Mouse (Mus musculus) monocyte, adult 5-6 weeks (primary cell): ENCODE results near the gene Tstd3. TPM values are rescaled to one million over a fixed set of nuclear protein-coding genes. Genes with fewer than 3 reads are reported as not detected.

Experiments
- ATAC-seq: fragments of 153-309, 156-312 bp; replicated peaks from 2 replicates; pipeline ENCODE4 v1.8.0; 2017; ENCODE audit warnings: mild to moderate bottlenecking; ENCODE audit not compliant: low TSS enrichment, insufficient number of reproducible peaks, severe bottlenecking, poor library complexity, low FRiP score
- total RNA-seq: library from RNA; stranded (forward); fragments of 200-1000, 200-491, 200-594 nt; gene quantifications from 3 replicates; pipeline ENCODE4 v1.2.3, GENCODE M21; 2017

Tstd3 gene
- total RNA-seq = 33.6 to 48.4 TPM (median 45.4 TPM) in 3 replicates

DNA sequence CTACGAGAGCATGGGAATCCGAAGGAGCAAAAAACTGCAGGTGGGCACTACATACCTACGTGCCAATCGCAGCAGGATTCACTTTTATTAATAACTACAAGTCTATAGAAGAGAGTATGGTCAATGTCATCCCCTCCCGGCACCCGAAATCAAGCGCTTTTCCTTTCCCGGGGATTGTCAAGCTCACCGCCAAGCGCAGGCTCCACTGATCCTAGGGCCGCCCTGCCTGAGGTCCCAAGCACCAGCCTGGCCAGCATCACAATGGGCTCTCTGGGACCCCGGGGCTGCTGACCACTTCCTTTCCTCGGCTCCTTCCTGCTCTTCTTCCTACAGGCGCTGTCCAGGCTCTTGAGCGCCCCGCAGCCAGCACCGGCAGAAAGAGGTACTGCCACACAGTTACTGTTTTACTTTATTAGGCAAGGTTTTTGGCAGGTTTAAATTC, at the start of gene Tstd3, which contains the start of gene Usp45:
TSS of gene Tstd3 (minus strand) at position 350 of the 442 bp plus-strand sequence.
TSS of gene Usp45 (plus strand) at position 294 of the 442 bp plus-strand sequence.
- ATAC-seq = peak; percentile 99

DNA sequence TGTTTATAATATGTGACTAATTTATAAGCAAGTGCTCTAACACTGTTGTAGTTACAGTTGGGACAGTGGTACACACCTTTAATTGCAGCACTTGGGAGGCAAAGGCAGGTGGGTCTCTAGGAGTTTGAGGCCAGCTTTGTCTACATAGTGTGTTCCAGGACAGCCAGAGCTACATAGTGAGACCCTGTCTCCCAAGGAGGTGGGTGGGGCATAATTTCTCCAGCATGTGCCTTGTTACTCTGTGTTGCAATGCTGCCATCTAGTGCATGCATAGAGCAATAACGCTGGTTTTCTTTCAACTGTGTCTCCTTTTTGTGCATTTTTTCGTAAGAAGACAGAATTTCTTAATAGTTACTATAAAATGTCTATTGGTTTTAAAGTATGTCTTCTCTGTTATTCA, 47.0 kb upstream of the Tstd3 start:
- peak; percentile 70; the same call in 1 of the 2 replicates for ATAC-seq

DNA sequence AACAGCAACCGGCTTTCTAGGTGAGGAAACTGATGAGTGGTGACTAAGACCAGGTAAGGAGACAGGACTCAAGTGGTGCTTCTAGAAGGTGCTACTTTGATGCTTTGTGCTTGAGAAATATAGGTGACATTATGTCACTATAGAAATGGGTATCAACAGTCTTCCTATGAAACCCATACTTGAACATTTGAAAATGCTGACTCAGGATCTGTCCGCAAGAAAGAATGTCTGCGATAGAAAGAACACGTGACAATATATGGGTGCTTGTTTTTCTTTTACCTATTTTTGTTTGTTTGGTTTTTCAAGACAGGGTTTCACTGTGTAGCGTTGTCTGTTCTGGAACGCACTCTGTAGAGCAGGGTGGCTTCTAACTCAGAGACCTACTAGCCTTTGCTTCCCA, 45.6 kb upstream of the Tstd3 start:
- ATAC-seq = no peak

DNA sequence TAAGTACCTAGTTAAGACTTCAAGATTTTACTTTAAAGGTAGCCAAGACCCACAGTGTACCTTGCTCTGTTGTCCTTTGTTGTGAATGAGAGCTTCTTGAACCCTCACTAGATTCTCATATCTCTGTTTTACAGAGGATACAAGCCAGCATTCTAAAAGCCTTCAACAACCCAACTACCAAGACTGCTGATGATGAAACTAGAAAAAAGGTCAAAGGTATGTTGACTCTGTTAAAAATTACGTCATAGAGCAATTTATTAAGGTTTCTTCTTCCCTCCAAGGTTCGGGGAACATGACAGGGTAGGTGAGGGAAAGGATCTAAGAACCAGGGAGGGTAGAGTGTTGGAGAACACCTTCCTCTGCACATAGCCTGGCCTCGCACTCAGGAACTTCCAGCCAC, 43.6 kb upstream of the Tstd3 start:
- no peak for ATAC-seq

DNA sequence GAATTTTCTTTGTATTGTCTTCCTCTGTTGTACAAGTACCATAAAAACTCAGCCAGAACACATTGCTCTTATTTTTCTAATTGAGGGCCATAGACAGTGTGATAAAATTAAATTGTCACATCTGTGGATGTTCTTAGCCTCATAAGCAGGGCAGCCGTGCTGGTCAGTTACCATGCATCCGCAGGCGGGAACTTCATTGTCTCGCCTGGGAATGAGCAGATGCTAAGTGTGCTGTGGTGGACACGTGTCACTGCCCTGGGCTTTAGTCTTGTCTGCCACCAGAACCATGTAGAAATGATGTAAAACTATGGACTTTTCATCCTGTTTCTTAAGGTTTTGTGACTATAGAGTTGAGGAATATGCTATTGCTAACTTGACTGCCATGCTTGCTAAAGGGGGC, 40.2 kb upstream of the Tstd3 start:
- ATAC-seq = no peak

DNA sequence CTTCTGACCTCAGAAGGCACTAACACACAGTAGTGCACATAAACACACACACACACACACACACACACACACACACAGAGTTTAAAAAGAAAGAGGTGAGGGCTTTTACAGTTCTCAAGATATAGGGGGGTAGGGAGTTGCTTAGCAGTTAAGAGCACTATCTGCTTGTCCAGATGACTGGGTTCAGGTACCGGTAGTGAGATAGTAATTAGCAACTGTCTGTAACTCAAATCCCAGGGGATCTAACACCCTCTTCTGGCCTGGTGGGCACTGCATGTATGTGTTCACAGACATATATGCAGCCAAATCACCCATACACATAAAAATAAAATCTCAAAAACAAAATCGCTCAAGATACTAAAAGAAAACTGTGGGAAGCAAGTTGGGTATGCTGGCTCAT, 34.6 kb upstream of the Tstd3 start:
- ATAC-seq = no peak

GRCm38 (mm10) chr4:21801013-21801412, 34.0 kb upstream of the Tstd3 start:
- no peak for ATAC-seq

- ATAC-seq = no peak
These were observed 26.6 kb upstream of the Tstd3 start for GRCm38 (mm10) chr4:21793631-21794030.

DNA sequence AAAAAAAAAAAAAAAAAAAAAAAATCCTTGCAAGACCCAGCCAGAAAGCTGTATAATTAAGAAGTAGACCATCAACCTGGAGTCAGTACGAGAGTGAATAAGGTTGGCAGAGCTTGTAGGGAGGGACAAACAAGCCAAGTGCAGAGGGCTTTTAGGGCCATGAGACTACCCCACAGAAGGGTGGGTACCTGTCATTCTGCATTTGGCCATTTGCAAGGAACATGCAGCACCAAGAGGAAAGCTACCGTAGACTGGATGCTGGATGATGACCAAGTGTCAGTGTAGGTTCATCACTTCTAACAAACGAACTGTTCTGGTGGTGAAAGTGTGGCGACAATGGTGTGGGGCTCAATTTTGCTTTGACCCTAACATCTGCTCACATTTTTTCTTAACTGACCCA, 22.8 kb upstream of the Tstd3 start:
- no peak for ATAC-seq

GRCm38 (mm10) chr4:21788903-21789302, 21.9 kb upstream of the Tstd3 start:
- ATAC-seq = no peak

- ATAC-seq = no peak
These were observed 19.3 kb upstream of the Tstd3 start for GRCm38 (mm10) chr4:21786268-21786667.

GRCm38 (mm10) chr4:21780816-21781726, 14.1 kb upstream of the Tstd3 start:
- ATAC-seq = no peak

DNA sequence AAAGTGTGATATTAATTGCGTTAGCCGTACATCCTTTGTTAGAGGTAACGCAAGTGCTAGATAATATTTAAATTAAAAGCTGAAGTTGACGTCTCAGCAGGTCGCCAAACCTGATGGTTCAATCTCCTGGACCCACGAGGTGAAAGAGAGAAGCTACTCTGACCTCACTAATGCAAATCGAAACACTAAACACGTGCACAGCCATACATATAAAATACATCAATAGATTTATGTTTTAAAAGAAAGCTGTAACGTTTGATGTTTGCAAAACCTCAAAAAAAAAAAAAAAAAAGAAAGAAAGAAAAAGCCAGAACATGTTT, 9.9 kb upstream of the Tstd3 start:
- 0 out of 2 replicates have a peak, but pooled peaks have one; percentile 33 for ATAC-seq

GRCm38 (mm10) chr4:21776091-21776945, 9.3 kb upstream of the Tstd3 start:
- ATAC-seq = peak; percentile 93

GRCm38 (mm10) chr4:21772306-21772705, 5.3 kb upstream of the Tstd3 start:
- no peak for ATAC-seq

DNA sequence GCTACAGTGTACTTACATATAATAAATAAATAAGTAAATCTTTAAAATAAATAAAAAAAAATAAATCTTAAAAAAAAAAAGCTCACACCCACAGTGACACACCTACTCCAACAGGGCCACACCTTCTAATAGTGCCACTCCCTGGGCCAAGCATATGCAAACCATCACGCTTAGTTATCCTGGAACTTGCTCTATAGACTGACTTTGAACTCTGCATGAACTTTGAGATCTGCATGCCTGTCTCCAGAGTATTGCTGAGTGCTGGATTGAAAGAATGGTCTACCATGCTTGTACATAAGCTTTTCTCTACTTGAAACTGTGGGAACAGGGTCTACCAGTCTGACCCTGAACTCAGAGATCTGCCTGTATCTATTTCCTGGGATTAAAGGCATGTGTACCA, 4.1 kb upstream of the Tstd3 start:
- no peak for ATAC-seq

DNA sequence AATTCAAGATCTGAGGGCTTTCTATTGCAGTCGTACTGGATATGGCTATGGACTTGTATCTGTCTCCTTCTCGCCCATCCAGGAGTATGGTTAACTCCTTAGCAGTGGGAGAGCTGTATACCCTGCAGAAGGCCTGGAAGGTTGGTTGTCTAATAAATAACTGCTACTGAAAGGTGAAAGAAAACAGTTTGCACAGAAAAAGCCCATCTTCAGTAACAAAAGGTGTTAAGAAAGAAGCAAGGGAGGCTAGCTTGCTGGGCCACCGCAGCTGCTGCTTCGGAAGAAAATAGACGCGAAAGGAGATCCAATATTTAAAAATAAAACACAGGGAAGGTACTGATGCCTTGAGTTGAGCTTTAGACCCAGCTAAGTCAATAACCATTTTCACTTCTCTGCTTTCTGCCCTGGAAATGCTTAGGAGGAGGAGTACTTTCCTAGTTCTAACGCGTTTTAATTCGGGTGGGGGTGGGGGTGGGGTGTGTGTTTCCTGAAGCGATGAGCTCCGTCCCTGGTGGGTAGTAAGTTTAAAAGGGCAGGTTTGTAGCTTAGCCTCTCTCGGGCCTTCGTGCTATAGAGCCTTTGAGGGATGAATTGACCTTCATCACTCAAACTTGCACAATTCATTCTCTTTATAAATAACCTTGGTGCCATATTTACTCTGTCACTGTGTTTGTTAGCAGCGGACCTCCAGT, 695 bp downstream of the Tstd3 start:
- 0 out of 2 replicates have a peak, but pooled peaks have one; percentile 14 for ATAC-seq

GRCm38 (mm10) chr4:21763827-21764226, 3.2 kb downstream of the Tstd3 start:
- no peak for ATAC-seq
